Mouse (Mus musculus) lung, postnatal 0 days (tissue): ENCODE data around the gene Ckap2.

Source experiments
- CTCF ChIP-seq: IDR thresholded peaks from 2 replicates; pipeline ENCODE4 v1.5.1; 2016; ENCODE audit warnings: antibody characterized with exemption, mild to moderate bottlenecking
- EP300 ChIP-seq: IDR thresholded peaks from 2 replicates; pipeline ENCODE4 v1.6.1; 2016; ENCODE audit warnings: antibody characterized with exemption, mild to moderate bottlenecking, control low read depth

DNA sequence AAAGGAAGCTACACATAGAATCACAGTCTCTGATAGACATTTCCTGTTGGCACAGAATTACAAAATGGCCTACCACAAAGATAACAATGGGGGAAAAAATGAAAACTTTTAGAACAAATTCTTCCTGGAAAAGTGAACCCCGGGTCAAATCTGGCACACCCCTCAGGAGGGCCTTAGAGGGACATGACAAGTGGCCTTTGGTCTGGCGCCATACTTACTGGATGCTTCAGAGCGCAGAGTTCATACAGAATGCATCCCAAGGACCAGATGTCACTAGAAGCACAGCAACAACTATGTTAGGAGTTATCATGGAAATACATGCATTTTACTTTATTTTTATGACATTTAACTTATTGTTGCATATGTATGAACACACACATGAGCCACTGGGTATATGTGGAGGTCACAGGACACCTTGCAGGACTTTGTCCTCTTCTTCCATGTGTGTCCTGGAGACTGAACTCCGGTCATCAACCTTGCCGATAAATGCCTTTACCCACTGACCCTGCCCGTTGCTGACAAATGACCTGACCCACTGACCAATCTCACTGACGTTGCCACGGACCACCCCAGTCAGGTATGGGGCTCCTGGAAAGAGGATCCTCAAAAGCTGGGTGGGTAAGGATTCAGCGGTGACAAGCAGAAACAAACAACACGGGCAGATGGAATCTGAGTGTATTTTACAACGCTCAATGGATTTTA is 35.8 kb downstream of the Ckap2 start:
- TF ChIP-seq CTCF: no peak
- no peak for TF ChIP-seq EP300
